Mouse (Mus musculus): Measurements from ENCODE around the gene Slc3a2. TPM values are rescaled to one million over a fixed set of nuclear protein-coding genes. Genes with fewer than 3 reads are reported as not detected.

Slc3a2 gene
- total RNA-seq (2021): 178 and 199 TPM in 2 replicates
- long read RNA-seq, experiment 1, transcript Slc3a2-207 (8 exons, 1,393 nt): minor isoform, 5 of 337 reads
- long read RNA-seq, experiment 1, transcript Slc3a2-202 (10 exons, 2,813 nt): minor isoform, 45 of 337 reads
- long read RNA-seq, experiment 1, transcript Slc3a2-201 (9 exons, 1,819 nt): major isoform, 266 of 337 reads
- long read RNA-seq, experiment 1, partial matches to known transcripts: 8 of 337 reads
- long read RNA-seq, experiment 1, other reads (novel, unspliced or antisense): 13 of 337 reads
- long read RNA-seq, experiment 2, transcript Slc3a2-207 (8 exons, 1,393 nt): minor isoform, 8 of 243 reads
- long read RNA-seq, experiment 2, transcript Slc3a2-202 (10 exons, 2,813 nt): minor isoform, 33 of 243 reads
- long read RNA-seq, experiment 2, transcript Slc3a2-201 (9 exons, 1,819 nt): major isoform, 190 of 243 reads
- long read RNA-seq, experiment 2, partial matches to known transcripts: 3 of 243 reads
- long read RNA-seq, experiment 2, other reads (novel, unspliced or antisense): 9 of 243 reads

DNA sequence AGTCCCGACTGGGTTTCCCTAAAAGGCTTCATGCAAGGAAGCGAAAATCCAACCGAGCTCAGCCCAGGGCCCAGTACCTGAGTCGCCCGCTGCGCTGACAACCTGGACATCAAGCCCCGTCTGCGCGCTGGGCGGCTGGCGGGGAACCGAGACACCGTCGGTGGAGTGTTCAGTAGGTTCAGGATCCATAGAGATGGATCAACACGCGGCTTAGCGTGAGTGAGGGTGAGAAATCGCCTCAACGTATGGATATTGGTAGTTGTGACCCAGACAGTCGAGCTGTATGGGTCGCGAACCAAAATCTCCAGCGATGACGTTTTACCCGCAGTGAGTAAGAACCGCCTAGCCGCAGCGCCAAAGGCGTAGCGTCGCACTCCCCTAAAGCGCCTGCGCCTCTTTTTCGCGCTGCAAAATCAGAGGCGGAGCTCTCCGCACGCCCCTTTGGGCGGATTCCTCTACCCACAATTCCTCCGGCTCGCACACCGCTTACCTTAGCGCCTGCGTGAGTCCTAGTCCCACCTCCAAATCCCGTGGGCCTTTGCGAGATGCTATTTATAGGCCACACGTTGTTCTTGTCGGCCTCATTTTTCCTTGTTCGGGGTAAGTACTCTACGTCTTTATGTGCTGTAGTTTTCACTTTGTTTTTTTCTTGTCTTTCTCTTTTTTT lies at the start of gene Slc3a2:
Gene Slc3a2, minus strand, starts transcription at position 463 of the 667 bp plus-strand sequence.
- peak; percentile 97 for DNase-seq

GRCm38 (mm10) chr19:8770567-8771270 lies 47.5 kb upstream of the Slc3a2 start, which contains the start of gene Tmem223:
TSS of gene Tmem223 (plus strand) at chr19:8770996.
- peak; percentile 93 for DNase-seq

DNA sequence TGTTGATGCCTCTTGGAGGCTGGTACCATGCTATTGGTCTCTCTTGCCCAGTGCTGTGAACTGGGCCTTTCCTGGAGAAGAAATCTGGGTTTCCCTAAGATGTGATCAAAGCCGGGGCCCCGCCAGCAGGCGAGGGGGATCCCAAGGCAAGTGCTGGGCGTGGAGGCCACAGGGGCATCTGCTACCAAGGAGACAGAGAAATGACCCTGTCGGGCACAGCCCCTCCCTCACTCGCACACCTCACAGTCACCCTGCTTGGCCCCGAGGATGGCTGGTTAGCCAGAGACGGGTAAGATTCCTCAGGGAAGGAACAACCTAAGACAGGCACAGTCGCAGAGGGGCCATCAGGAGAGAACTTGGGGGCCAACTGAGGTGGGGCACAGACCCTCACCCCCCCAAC lies 42.4 kb upstream of the Slc3a2 start:
- no peak for DNase-seq

DNA sequence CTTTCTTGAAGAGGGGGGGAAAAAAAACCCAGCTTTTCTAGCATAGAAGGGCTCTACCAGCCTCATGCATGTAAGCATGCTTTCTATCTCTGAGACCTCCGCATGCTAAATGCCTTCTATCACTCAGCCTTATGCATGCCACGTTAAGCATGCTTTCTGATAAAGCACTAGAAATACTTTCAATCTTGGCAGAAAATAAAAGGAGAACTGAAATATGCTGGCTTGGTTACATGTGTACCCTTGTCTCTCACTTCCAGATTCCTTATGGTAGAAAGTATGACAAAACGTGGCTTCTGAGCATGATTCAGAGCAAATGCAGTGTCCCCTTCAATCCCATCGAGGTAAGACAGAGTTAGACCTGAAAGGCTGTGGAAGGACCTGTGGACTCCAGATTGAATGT lies 40.1 kb upstream of the Slc3a2 start:
- DNase-seq: no peak

DNA sequence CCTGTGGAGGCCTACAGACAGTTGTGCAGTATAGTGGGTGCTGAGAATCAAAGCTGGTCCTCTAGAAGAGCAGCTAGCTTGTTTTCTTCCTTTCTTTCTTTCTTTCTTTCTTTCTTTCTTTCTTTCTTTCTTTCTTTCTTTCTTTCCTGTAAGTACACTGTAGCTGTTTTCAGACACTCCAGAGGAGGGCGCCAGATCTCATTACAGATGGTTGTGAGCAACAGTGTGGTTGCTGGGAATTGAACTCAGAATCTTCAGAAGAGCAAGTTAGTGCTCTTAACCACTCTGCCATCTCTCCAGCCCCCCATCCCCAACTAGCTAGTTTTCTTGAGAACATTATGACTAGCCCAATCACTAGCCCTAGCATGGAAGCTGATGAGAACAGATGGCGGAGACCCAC lies 37.6 kb upstream of the Slc3a2 start:
- no peak for DNase-seq

GRCm38 (mm10) chr19:8758899-8759298 lies 35.7 kb upstream of the Slc3a2 start:
- DNase-seq: no peak

GRCm38 (mm10) chr19:8757471-8757998 lies 34.4 kb upstream of the Slc3a2 start:
- no peak for DNase-seq

- peak; percentile 97 for DNase-seq
Observed at GRCm38 (mm10) chr19:8756635-8757387, 33.6 kb upstream of the Slc3a2 start, which contains the start of gene Nxf1. TSS of gene Nxf1 (plus strand) at chr19:8757073.

DNA sequence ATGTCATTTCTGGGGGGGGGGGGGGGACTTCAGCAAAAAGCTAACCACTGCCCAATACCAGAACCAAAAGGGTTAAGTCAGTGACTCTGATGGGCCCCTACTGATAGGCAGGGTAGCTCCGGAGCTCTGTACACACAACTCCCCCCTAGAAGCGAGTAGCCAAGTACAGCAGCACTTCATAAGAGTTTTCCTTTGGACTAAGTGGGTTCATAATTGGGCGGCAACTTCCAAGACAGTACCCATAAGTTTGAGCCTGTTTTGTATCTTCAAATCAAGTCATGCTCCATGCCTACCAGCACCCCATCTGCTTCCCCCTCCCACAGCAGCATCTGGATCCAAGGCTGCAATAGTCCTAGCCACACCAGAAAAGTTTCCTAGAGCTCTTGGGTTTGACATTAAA lies 32.5 kb upstream of the Slc3a2 start:
- no peak for DNase-seq

GRCm38 (mm10) chr19:8747368-8747767 lies 24.2 kb upstream of the Slc3a2 start:
- DNase-seq: no peak

DNA sequence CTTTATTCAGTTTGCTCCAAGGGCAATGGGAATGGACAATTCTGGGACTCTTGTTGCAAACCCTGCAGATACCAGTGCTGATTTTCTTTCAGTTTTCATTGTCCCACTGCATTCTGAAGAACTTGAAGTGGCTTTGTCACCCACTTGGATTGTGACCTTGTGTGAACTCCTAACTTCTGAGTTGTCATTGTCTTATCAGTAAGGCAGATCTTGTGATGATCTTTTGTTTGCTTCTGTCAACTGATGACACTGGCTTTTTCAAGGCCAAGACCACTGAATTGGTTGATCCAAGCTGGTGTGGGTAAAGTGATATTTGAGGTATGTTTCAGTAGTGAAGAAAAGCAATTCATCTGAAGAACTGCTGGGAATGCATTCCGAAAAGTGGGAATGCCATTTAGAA lies 22.2 kb upstream of the Slc3a2 start:
- no peak for DNase-seq

- DNase-seq: peak; percentile 46
Observed at GRCm38 (mm10) chr19:8742176-8742575, 19.0 kb upstream of the Slc3a2 start.

DNA sequence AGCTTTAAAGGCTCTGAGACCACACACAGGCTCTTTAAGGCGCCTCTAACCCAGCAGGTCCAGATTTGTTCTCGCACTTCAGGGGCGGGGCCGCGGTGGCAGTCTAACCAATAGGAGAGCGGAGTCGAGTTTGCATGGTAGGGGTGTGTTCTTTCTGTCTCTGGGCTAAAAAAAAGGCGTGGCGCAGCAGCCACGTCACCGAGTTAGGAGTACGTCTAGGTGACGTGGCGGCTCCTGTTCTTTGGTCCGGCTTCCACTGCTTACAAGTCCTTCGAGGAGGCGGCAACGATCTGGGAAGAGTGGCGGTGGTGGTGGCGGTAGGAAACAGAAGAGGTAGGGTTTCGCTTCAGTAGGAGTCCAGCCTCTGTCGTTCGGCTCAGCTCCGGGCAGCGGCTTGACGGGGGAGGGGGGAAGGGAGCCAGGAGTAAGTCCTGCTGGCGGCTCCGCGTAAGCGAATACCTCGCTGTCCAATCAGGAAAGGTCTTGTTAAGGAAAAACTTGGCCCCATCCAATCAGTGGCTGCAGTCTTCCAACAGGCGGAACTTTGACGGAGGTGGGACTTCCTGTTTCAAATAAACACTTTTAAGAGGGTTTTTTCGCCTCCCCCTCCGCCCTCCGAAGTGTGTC lies 18.2 kb upstream of the Slc3a2 start, which contains the start of gene Stx5a:
Gene Stx5a, plus strand, starts transcription at position 171 of the 627 bp plus-strand sequence.
- DNase-seq: peak; percentile 97

GRCm38 (mm10) chr19:8740603-8741002 lies 17.4 kb upstream of the Slc3a2 start, which contains the start of gene 1700092M07Rik:
TSS of gene 1700092M07Rik (plus strand) at chr19:8740718.
- no peak for DNase-seq

DNA sequence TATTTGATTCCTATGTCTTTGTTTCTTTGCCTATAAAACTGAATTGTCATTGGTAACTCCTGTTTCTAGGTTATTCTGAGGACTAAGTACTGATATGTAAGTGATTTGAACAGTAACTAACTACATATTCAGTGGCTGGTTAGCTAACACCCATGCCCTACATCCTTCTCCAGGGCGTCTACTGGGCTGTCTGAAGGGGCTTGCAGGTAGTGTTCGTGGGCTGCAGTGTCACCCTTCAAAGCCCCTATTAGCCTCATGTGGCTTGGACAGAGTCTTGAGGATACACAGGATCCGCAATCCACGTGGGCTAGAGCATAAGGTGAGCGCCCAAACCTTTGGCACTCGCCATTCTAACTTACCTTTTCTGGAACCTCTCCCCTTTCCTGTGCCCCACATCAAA lies 16.5 kb upstream of the Slc3a2 start:
- no peak for DNase-seq

DNA sequence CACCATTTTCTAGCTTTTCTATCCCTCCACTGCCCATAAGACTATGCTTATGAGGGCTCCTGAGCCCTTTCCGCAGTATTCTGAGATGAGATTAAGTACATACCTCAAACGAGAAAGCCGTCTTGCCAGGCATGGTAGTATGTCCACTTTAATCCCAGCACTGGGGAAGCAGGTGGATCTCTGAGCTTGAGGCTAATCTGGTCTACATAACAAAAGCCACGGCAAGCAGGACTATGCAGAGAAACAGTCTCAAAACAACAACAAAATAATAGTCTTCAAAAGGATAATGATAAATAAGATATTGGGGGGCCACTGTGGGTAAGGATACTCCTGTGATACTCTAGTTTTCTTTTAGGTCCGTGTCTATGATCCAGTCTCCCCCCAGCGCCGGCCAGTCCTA lies 15.7 kb upstream of the Slc3a2 start:
- no peak for DNase-seq

DNA sequence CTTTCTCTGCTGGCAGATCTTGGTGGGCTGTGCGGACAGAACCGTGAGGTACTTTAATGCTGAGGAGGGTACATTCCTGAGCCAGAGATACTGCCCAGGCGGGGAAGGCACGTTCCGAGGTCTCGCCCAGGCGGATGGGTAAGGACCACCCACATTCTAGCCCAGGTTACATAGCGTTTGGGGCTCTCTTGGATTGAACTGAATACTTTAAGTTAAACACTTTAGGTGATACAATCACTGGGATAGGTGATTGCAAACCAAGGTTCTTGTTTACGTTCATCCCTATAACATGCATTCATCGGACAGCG lies 12.9 kb upstream of the Slc3a2 start:
- no peak for DNase-seq

DNA sequence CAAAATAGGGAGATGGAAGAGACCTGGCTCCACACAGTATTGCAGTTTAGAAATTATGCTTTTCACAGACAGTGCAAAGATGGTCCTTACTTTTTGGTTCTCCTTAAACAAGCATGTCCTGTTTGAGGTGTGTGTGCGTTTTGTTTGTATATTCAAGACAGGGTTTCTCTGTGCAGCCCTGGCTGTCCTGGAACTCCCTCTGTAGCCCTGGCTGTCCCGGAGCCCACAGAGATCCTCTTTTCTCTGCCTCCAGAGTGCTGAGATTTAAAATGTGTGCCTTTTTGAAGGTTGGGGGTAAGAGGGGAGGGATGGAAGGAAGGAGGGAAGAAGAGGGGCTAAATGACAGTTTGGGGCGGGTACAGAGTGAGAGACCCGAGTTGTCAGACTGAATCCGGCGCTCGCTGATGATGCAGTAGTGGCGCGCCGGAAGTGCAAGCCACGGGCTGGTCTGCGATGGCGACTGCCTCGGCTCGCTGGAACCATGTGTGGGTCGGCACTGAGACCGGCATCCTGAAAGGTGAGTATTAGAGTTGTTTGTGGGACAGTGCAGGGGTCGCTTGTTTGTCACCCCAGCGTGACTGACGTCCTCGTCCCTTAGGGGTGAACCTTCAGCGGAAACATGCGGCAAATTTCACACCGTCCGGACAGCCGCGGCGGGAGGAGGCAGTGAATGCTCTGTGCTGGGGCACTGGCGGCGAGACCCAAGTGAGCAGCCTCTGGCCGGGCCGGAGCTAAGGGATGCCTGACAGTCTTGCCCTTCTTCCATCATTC lies 12.4 kb upstream of the Slc3a2 start, which contains the start of gene Wdr74:
Gene Wdr74, plus strand, starts transcription at position 439 of the 771 bp plus-strand sequence.
- peak; percentile 94 for DNase-seq

DNA sequence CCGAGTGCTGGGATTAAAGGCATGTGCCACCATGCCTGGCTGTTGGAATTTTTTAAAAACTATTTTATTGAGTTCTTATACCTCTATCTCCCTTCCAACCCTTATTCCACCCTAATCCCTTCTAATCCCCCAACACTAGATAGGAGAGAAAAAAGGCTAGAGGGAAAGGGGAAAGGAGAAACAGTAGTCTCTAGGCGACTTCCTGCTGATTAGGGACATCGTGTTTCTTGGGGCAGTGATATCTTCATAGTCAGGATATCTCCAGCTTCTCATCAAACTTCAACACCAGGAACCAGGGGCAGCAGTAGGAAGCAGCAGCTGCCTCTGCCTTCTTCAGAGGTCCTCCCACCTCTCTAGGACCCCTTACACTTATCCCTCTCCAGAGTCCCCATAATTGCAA lies 11.2 kb upstream of the Slc3a2 start:
- DNase-seq: no peak

All from adrenal gland, postnatal 14 days (tissue).